Mouse (Mus musculus): ENCODE data around the gene Wdr24. TPM values are rescaled to one million over a fixed set of nuclear protein-coding genes. Genes with fewer than 3 reads are reported as not detected.

Gene Wdr24
- polyA plus RNA-seq, 1 experiment = 36.4 TPM

DNA sequence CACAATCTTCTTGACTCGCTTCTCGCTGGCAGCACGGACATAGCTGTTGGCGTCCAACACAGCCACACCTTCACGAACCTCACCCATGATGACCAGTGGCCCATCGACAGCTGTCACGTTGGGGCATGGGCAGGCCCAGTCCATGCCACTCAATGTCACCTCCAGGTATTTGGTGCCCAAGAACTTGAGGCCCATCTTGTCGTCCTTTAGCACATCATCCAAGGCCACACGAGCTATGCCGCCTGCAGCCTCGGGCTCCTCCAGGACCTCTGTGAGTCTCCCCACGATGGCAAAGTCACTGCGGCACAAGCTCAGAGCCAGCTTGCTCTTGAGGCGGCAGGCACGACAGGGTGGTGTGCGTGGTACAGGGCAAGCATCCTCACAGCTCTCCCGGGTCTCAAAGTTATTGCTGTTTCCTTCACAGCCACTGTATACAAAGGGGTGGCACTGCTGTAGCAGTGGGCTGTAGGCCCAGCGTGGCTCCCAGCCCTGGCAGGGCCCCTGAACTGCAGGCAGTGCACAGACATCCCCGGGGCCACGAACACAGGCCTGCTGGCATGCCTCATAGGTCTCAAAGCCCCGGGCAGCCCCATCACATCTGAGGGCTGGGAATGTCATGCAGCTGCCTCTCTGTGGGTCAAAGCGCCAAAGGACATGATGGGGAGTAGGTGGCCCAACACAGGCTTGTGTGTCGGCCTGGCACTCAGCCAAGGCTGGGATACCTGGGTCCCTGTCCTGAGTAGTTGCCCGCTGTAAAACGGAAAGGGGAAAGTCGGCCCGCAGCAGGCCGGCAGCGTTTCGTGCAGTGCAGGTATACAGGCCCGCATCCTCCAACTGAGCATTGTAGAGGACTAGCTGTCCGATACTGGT, 54.5 kb downstream of the Wdr24 start:
- no peak for DNase-seq (ENCODE audit: low read depth)

Other genes starting within 250 kb of the Wdr24 start
- 23.3 and 24.8 TPM in 2 replicates for gene Lmf1, start 244.5 kb upstream of the Wdr24 start, polyA plus RNA-seq (2012; rRNA removed)
- not detected in 2 replicates for gene Gng13, start 106.5 kb upstream of the Wdr24 start, polyA plus RNA-seq (2012; rRNA removed)
- 2.6 and 2.9 TPM in 2 replicates for gene Chtf18, start 96.2 kb upstream of the Wdr24 start, polyA plus RNA-seq (2012; rRNA removed)
- 25.8 and 28.8 TPM in 2 replicates for gene Rpusd1, start 96.0 kb upstream of the Wdr24 start, polyA plus RNA-seq (2012; rRNA removed)
- 0.36 and 0.38 TPM in 2 replicates for gene Mslnl, start 87.6 kb upstream of the Wdr24 start, polyA plus RNA-seq (2012; rRNA removed)
- 17.7 and 34.7 TPM in 2 replicates for gene Msln, start 69.2 kb upstream of the Wdr24 start, polyA plus RNA-seq (2012; rRNA removed)
- 19.1 and 23.9 TPM in 2 replicates for gene Narfl, start 49.9 kb upstream of the Wdr24 start, polyA plus RNA-seq (2012; rRNA removed)
- gene Haghl, start 38.0 kb upstream of the Wdr24 start, polyA plus RNA-seq (2012; rRNA removed) = 45.8 and 47.3 TPM in 2 replicates
- 0.29 and 0.30 TPM in 2 replicates for gene Ccdc78, start 37.0 kb upstream of the Wdr24 start, polyA plus RNA-seq (2012; rRNA removed)
- 105 and 133 TPM in 2 replicates for gene Fam173a, start 30.7 kb upstream of the Wdr24 start, polyA plus RNA-seq (2012; rRNA removed)
- 0.23 TPM in 1 of 2 replicates, not detected in the other for gene AC134908.4, start 28.0 kb upstream of the Wdr24 start, polyA plus RNA-seq (2012; rRNA removed)
- 22.2 and 31.4 TPM in 2 replicates for gene Metrn, start 26.5 kb upstream of the Wdr24 start, polyA plus RNA-seq (2012; rRNA removed)
- gene Fbxl16, start 14.5 kb upstream of the Wdr24 start, polyA plus RNA-seq (2012; rRNA removed) = 0.58 and 0.81 TPM in 2 replicates
- 91.2 and 94.5 TPM in 2 replicates for gene Jmjd8, start 5.2 kb downstream of the Wdr24 start, polyA plus RNA-seq (2012; rRNA removed)
- gene Stub1, start 9.8 kb downstream of the Wdr24 start, polyA plus RNA-seq (2012; rRNA removed) = 219 and 228 TPM in 2 replicates
- gene Rhbdl1, start 13.7 kb downstream of the Wdr24 start, polyA plus RNA-seq (2012; rRNA removed) = 129 and 138 TPM in 2 replicates
- gene Gm20683, start 18.1 kb downstream of the Wdr24 start, polyA plus RNA-seq (2012; rRNA removed) = 47.4 and 55.8 TPM in 2 replicates
- gene Rhot2, start 21.2 kb downstream of the Wdr24 start, polyA plus RNA-seq (2012; rRNA removed) = 54.0 and 60.0 TPM in 2 replicates
- gene Wdr90, start 37.9 kb downstream of the Wdr24 start, polyA plus RNA-seq (2012; rRNA removed) = 27.1 and 35.9 TPM in 2 replicates
- 58.8 and 61.7 TPM in 2 replicates for gene Mcrip2, start 45.1 kb downstream of the Wdr24 start, polyA plus RNA-seq (2012; rRNA removed)
- gene Mettl26, start 51.4 kb downstream of the Wdr24 start, polyA plus RNA-seq (2012; rRNA removed) = 89.7 and 105 TPM in 2 replicates
- 0.95 and 1.1 TPM in 2 replicates for gene Wfikkn1, start 57.2 kb downstream of the Wdr24 start, polyA plus RNA-seq (2012; rRNA removed)
- gene Rab40c, start 96.1 kb downstream of the Wdr24 start, polyA plus RNA-seq (2012; rRNA removed) = 49.5 and 51.3 TPM in 2 replicates
- 122 and 144 TPM in 2 replicates for gene Pigq, start 121.3 kb downstream of the Wdr24 start, polyA plus RNA-seq (2012; rRNA removed)
- 7.0 and 12.9 TPM in 2 replicates for gene Nhlrc4, start 121.3 kb downstream of the Wdr24 start, polyA plus RNA-seq (2012; rRNA removed)
- 2.4 TPM in 2 replicates for gene A930017K11Rik, start 128.9 kb downstream of the Wdr24 start, polyA plus RNA-seq (2012; rRNA removed)
- gene Capn15, start 162.2 kb downstream of the Wdr24 start, polyA plus RNA-seq (2012; rRNA removed) = 27.6 and 28.1 TPM in 2 replicates
- 29.9 and 35.0 TPM in 2 replicates for gene Rab11fip3, start 245.9 kb downstream of the Wdr24 start, polyA plus RNA-seq (2012; rRNA removed)

Data from gonadal fat pad, adult 2 months (tissue).